Mouse (Mus musculus) kidney, postnatal 4 days (tissue): Measurements from ENCODE around the gene Zmat1.
"Not testable (repeated sequence)": the region's sequence is repeated elsewhere in the genome, so short reads cannot be mapped to it uniquely, and the experiment has no call there.

Experiments
- DNase-seq, 2 experiments: peaks; one replicate each; pipeline ENCODE4 v3.0.0; 2021; ENCODE audit warnings: mixed read lengths in 2 of 2

The Zmat1 gene

DNA sequence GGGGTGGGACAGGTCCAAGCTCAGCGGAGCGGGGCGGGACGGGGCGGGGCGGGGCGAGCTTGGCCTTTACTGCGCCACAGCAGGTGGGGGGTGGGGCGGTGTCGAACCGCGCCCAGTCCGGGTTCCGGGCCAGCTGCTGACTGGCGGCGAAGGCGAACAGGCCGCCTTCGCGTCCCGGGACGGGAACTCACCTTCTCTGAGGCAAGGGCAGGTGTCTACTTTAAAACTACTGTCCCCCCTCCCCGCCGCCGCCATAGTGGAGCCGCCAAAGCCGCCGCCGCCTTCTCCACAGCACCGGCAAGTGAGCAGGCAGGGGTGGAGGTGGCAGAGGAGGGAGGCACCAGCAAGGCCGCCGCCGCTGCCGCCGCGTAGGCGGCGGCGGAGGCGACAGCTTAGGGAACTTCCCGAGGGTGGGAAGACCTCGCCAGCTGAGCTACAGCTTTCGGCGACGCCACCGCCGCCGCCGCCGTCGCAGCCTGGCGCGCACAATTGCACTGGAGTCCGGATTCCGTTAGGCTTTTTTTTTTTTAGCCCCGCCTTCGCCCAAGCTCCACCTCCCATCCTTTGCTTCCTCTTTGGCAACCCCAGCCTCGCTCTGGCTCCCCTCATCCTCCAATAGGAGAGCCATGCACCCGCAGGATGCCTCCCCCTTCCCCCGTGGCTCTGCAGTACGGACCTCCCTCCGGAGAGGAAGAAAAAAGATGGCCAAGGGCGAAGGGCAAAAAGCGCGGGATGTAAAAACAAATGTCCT, at the start of gene Zmat1:
Gene Zmat1 (minus strand): TSS at position 490 of the 751 bp plus-strand sequence.
- peak; percentile 88 to 93 for DNase-seq

DNA sequence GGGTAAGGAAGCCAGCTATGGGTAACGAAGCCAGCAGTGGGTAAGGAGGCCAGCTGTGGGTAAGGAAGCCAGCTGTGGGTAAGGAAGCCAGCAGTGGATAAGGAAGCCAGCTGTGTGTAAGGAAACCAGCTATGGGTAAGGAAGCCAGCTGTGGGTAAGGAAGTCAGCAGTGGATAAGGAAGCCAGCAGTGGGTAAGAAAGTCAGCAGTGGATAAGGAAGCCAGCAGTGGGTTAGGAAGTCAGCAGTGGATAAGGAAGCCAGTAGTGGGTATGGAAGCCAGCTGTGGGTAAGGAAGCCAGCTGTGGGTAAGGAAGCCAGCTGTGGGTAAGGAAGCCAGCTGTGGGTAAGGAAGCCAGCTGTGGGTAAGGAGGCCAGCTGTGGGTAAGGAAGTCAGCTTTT, 44.9 kb upstream of the Zmat1 start:
- not testable (repeated sequence) for DNase-seq

- peak; percentile 8 to 31 for DNase-seq
Measured at GRCm38 (mm10) chrX:135035962-135036375, 27.0 kb upstream of the Zmat1 start.

GRCm38 (mm10) chrX:135025135-135025534, 16.1 kb upstream of the Zmat1 start:
- no peak for DNase-seq

GRCm38 (mm10) chrX:135011381-135011780, 2.4 kb upstream of the Zmat1 start:
- no peak for DNase-seq

- DNase-seq = no peak
Measured at GRCm38 (mm10) chrX:135009471-135009815, 434 bp upstream of the Zmat1 start.

GRCm38 (mm10) chrX:135008021-135008420, 988 bp downstream of the Zmat1 start:
- no peak for DNase-seq

GRCm38 (mm10) chrX:134964546-134964945, 44.5 kb downstream of the Zmat1 start, which contains the start of gene Nxf2:
Gene Nxf2, minus strand, starts transcription at chrX:134964754.
- no peak for DNase-seq

GRCm38 (mm10) chrX:134963305-134964094, 45.5 kb downstream of the Zmat1 start:
- peak; percentile 66 to 79 for DNase-seq

- peak; percentile 56 to 64 for DNase-seq
Measured at GRCm38 (mm10) chrX:134930361-134930760, 78.6 kb downstream of the Zmat1 start.

DNA sequence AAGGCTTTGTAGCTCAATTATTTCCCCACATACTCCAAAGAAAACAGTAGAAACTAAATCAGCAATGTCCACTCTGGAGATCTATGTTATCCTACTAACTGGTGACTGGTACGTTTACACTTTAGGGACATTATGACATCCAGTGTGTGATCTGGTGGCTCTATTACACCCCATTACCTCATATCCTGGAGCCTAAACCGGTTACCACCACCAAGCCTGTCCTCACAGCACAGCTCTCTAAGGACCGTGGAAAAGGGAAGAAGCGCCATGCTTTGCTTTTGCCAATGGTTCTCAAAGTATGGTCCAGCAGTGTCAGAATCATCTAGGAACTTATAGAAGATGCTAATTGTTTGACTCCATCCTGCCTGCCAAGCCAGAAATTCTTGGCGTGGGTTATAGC, 79.1 kb downstream of the Zmat1 start:
- DNase-seq = no peak

GRCm38 (mm10) chrX:134925058-134925457, 84.0 kb downstream of the Zmat1 start:
- peak; percentile 14 to 30 for DNase-seq

DNA sequence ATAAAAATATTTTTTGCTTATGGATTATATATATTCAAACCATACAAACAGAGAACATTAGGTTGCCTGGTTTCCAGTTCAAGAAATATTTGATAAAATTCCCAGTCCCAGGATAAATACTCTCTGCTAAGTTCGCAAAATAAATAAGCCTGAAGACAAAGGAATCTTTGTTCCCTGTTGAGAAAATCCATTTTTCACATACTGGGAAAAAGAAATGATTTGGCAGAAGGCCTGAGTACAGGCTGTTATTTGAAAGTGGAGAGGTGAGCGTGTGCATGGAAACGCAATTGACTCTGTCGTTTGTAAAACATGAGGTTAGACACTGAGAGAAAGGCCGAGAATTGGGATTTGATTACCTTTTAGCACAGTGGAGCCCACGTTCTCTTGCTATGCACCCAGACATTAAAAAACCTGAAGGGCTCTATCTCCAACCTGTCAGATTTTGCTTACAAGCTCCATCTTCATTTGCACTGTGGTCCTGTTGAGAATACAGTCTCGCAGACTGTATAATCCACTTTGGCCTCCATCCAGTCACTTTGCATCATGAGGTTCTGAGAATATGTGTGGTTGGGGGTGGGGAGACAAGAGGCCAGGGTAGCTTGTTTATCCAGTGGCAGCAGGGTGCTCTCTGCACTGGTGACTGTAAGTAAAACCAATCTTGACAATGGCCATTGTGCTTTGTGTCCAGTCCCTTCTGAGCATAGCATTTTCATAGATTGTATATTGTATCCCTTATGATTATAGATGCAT, 85.2 kb downstream of the Zmat1 start:
- no peak for DNase-seq
